Mouse (Mus musculus) midbrain, embryonic 10.5 days (tissue): ENCODE measurements at regions not wholly inside any gene's neighbourhood (a gene's known extent, or its start where the extent isn't known, plus 50 kb on each side); places are given as distances from the start of the nearest gene placed in this dataset. TPM values are rescaled to one million over a fixed set of nuclear protein-coding genes. Genes with fewer than 3 reads are reported as not detected.

ENCODE experiments used
- DNase-seq: peaks from one replicate; pipeline ENCODE4 v3.0.0-alpha.2; 2017; ENCODE audit warnings: low spot score
- H3K27ac ChIP-seq: fragments of 300-500 bp; sonication (generic); replicated peaks from 2 replicates; pipeline ENCODE4 v1.5.1; 2016; ENCODE audit warnings: mild to moderate bottlenecking
- H3K27me3 ChIP-seq: fragments of 300-500 bp; sonication (generic); 2 replicates; pipeline ENCODE4 v1.6.1; 2016; ENCODE audit warnings: low read depth, mild to moderate bottlenecking; ENCODE audit not compliant: poor library complexity, severe bottlenecking
- H3K36me3 ChIP-seq: fragments of 300-500 bp; sonication (generic); 2 replicates; pipeline ENCODE4 v1.6.1; 2016; ENCODE audit warnings: mild to moderate bottlenecking, moderate library complexity
- H3K4me1 ChIP-seq: fragments of 300-500 bp; sonication (generic); 2 replicates; pipeline ENCODE4 v1.6.1; 2016
- H3K4me3 ChIP-seq: fragments of 300-500 bp; sonication (generic); 2 replicates; pipeline ENCODE4 v1.5.1; 2016; ENCODE audit warnings: mild to moderate bottlenecking, moderate library complexity
- H3K9me3 ChIP-seq: fragments of 300-500 bp; sonication (generic); replicated peaks from 2 replicates; pipeline ENCODE4 v1.6.1; 2016; ENCODE audit warnings: mild to moderate bottlenecking
- WGBS: fragments of 180-500 bp; shearing (Covaris S2); methylation state at CpG from one replicate; pipeline ENCODE4 v1.1.7; 2016; 5-methylcytosine and 5-hydroxymethylcytosine counted together
- microRNA-seq: library from miRNA; unstranded; fragments of <30 nt; microRNA quantifications from one replicate; pipeline ENCODE4, GENCODE M21; 2017

DNA sequence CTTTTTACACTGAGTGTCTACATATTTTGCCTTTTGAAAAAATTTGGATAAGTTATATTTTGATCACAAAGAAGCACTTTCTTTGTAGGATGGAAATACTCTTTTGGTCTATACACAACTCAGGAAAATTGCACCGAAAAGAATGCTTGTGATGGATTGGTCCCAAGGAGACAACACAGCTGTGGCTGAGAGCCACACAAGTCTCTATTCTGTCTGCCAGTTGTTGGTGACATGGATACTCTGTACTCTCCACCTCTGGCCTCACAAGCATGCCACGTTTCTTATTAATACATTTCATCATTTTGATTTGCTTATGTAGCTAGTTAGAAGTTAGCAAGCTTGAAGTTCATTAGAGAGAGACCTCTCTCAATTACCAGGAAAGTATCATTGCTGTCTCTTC, 53.7 kb upstream of the Ankrd50 start:
- WGBS = 87% methylated on average over 2 of the region's 2 CpGs
- no peak overlapping the region for H3K27ac ChIP-seq
- no peaks in the 10 kb centered on the region for H3K36me3 ChIP-seq
- no peak overlapping the region for H3K4me3 ChIP-seq
- H3K4me1 ChIP-seq = no peaks in the 10 kb centered on the region
- H3K27me3 ChIP-seq = no peaks in the 10 kb centered on the region
- no peak for DNase-seq
- H3K9me3 ChIP-seq = no peaks in the 10 kb centered on the region

DNA sequence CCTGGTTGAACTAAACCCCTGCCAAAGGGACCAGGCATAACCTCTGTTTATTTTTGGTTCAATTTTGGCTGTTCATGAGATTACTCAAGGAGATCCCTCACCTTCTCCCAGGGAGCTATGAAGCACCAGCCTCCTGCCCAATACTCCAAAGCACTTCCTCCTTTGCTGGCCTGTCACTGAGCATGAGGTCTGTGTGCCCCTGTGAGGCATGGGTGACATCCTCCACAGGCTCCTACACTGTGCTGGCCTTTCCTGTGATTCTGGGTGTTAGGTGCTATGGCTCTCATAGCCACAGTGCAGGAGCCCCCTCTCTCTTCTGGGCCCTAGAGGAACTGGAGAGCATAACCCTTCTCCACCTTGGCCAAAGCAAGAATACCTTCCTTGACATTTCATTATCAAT, 53.1 kb upstream of the Ankrd50 start:
- Histone ChIP-seq H3K4me3 (no peak overlapping the region), H3K36me3 (no peaks in the 10 kb centered on the region), H3K4me1 (no peaks in the 10 kb centered on the region), H3K27me3 (no peaks in the 10 kb centered on the region), H3K27ac (no peak overlapping the region), H3K9me3 (no peaks in the 10 kb centered on the region)
- no peak for DNase-seq

Small RNA genes in the stretch of these regions (microRNA-seq; reads per million reads assigned to microRNA genes)
- not detected for gene Gm24462
